Mouse (Mus musculus) ovary, postnatal 36 days (tissue): Measurements from ENCODE around the gene Pi4k2a.
"Not testable (repeated sequence)": the region's sequence is repeated elsewhere in the genome, so short reads cannot be mapped to it uniquely, and the experiment has no call there.

Experiments
- DNase-seq: peaks from one replicate; pipeline ENCODE4 v3.0.0; 2022; ENCODE audit warnings: low spot score, mixed read lengths

The Pi4k2a gene

DNA sequence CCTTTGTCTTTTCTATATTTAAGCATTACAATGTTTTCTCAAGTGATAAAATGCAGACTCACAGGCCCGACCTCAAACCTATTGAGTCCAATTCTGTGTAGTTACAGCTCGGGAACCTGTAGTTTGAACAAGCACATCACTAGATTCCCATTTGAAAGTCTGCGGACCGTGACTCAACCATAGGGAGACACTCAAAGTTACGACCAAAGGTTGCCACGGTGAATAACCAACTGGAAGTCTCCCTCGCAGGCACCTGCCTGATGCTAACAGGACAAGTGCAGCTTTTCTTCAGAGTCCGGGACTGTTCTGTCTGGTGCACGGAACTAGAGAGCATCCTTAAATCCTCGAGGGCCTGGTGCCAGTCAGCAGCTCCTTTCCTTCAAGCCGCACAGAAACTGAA is 9.8 kb upstream of the Pi4k2a start:
- no peak for DNase-seq

DNA sequence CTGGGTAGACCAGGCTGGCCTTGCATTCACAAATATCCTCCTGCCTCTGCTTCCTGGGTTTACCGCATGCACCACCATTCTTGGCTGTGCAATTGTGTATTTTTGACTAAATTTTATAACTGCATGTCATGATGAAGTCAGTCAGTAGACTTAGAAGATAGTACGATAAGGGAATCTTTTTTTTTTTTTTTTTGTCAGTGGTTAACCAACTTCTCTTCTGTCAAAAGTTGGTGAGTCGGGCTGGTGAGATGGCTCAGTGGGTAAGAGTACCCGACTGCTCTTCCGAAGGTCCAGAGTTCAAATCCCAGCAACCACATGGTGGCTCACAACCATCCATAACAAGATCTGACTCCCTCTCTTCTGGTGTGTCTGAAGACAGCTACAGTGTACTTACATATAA is 8.7 kb upstream of the Pi4k2a start:
- not testable (repeated sequence) for DNase-seq

DNA sequence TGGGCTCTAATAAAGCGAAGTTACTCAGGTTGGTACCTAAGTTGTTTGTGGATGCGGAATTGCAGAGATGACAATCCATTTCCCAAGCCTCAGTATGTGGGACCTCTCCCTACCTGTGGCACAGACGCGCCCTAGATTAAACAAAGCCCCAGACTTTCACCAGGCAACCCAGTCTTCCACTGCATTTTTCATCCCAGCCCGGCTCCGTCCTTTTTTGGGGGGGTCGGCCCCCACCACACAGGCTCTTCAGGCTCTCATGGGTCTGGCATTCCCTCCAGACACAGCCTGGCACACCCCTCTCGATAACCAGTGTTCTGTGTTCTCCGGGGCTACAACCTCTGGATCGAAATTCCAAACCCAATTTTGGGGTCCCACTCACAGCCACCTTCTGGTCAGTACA is 4.6 kb upstream of the Pi4k2a start:
- no peak for DNase-seq

DNA sequence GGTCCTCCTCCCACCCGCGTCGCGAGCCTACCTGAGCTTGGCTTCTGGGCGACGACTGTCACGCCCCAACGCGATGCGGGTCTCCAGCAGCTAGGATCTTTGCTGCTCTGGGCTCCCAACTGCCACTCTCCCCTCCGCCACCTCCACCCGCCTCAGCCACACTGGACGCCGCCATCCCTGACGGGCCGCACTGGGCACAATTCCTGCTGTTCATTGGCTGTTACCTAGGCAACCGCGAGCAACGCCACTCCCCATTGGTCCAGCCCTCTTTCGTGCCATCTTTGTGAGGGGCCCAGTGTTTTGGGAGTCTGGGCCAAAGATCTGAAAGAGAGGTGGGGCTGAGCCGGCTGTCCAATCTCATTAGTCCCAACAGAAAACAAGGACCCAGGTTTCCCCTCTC is 4.1 kb upstream of the Pi4k2a start, which contains the start of gene Morn4:
Gene Morn4, minus strand, starts transcription at position 192 of the 400 bp plus-strand sequence.
- DNase-seq, result peak; percentile 86

DNA sequence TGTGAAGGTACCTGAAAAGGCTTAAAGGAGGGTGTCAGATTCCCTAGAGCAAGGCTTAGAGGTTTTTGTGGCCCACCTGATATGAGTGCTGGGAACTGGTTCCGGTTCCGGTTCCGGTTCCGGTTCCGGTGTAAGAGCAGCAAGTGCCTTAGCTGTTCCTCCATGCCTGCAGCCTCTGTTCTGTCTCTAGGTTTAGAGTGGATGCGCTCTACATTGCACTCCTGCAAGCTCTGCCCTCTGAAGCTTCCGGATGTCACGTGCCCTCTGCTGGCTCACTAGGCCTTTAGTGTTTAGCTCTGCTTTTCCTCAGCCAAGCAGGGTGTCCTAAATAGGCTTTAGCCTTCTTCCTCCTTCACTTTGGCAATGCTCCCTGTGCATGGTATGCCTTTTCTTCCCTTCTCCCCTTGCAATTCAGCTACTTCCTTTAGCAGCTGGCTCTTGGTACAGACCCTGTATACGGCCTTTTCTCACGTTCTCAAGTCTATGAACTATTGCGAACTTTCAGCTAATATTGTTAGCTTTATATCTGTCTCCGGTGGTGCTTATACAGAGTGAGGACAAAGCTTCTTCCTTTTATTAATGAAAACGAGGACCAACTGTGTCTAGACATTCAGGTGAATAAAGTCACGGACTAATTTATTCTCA is 1.0 kb upstream of the Pi4k2a start:
- DNase-seq, result peak; percentile 50

DNA sequence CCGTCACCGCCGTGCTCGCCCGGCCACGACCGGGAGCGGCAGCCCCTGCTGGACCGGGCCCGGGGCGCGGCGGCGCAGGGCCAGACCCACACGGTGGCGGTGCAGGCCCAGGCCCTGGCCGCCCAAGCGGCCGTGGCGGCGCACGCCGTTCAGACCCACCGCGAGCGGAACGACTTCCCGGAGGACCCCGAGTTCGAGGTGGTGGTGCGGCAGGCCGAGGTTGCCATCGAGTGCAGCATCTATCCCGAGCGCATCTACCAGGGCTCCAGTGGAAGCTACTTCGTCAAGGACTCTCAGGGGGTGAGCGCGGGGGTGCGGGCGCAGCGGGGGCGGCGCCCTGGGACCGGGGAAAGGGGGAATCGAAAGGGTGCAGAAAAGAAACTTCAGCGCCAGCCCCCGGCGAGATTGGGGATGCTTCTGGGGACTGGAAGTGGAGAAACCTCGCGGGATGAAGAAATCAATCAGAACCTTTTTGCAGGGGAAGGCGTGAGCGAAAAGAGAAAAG is 419 bp downstream of the Pi4k2a start:
- DNase-seq, result no peak

DNA sequence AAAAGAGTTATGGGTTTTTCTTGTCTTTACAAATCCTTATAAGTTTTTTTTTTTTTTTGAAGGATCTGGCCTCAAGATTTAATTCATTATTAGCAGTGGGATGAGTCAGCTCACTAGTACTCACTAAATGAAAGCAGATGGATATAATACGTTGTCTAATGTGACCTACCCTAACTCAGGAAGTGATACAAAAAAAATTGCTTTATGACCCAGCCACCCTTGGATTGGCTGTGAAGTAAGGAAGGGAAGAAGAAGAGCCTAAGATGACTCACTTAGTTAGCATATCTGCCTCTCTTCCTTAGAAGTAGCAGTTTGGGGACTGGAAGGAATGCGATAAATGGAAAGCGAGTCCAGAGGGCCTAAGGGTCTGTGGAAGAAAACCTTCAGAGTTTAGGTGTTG is 9.1 kb downstream of the Pi4k2a start:
- no peak for DNase-seq

DNA sequence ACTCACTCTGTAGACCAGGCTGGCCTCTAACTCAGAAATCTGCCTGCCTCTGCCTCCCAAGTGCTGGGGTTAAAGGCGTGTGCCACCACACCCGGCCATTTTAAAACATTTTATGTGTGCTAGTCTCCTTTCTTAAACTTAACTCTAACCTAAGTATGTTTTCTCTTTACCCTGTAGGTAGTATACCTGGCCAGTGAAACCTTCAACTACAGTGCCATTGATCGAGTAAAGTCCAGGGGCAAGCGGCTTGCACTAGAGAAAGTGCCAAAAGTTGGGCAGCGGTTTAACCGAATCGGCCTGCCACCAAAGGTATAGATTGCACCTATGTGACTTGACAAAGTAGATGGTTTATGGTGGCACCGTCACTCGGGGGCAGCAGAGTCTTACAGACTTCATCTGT is 14.4 kb downstream of the Pi4k2a start:
- DNase-seq, result no peak

DNA sequence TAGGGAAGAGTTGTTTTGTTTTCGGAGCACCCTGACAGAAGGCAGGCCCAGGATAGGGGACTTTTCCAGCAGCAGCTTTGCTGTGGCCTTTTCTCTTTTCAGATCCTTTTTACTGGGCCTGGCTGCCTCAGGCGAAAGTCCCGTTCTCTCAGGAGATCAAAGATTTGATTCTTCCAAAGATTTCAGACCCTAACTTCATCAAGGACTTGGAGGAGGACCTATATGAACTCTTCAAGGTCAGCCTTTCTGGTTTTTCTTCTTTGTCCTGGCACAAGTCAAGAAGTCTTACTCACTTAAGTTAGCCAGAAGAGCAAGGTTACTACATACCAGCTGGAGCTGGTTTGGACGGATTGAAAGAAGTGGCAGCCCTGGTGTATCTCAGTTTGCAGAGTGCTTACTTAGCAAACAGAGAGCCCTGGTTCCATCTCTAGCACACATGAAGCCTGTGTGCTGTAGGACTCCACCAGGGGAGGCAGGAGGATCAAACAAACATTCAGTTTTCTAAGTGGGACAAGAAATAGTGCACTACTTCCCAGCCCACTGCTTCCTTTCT is 25.6 kb downstream of the Pi4k2a start:
- no peak for DNase-seq

DNA sequence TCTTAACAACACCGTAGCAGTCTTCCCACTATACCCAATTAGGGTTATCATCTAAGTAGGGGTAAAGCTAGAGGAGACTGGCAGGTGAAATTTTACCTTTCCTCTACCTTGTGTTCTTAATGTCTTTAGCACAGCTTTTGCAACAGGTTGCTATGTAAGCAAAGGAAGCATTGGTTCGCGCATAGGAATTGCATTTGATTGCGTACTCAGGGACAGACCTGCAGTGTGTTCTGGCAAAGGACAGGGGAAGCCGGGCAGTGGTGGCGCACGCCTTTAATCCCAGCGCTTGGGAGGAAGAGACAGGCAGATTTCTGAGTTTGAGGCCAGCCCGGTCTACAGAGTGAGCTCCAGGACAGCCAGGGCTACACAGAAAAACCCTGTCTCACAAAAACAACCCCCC is 27.9 kb downstream of the Pi4k2a start:
- no peak for DNase-seq

DNA sequence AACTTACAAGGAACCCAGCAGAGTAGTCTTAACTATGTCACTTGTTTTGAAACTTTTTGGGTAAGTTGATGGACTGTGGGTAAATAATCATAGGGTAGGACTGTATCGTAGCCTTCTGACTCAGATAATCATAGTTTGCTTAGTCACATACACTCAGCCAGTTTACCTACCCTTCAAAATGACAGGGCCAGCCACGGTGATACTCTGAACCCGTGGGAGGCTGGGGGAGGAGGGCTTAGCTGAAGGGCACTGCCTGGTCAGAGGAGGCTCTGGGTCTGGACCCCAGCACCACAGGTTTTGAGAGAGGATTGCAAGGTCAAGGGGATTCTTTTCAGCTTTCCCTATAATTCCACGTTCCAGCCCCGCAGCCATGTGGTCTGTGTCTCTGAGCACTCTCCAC is 28.3 kb downstream of the Pi4k2a start:
- no peak for DNase-seq

DNA sequence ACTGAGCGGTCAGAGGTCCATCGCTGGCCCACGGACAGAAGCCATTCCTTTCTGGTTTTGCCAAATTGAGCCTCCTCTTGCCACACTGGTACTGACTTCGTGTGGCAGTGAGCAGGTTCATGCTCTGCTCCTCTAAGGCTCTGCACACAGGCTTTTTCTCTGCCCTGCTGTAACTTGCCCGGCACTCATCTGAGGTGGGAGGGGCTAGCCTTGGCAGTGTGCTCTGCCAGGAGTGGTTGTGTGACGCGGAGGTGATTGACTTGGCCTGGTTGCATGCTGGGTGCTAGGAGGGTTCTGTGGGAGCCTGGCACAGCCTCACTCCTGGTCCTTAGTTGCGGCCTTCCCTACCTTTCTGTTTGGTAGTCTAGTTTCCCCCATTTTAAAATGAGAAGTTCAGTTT is 30.2 kb downstream of the Pi4k2a start:
- no peak for DNase-seq

DNA sequence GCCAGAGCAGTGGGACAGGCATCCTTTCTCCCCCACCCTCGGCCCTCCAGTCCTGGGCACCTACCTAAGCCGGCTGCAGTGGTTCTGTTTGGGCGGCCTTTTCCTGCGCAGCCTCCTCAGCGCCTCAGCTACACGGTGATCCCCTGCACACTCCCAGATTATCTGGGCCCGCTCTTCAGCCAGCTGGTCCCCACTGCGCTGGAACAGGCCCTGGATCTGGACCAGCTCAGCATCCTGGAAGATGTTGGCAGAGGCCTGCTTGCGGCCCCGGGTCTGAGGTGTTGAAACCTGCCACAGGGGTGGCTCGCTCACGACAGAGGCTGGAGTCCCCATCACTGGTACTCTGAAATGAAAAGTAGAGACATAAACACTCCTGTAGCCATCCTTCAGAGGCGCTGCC is 34.4 kb downstream of the Pi4k2a start:
- DNase-seq, result no peak

DNA sequence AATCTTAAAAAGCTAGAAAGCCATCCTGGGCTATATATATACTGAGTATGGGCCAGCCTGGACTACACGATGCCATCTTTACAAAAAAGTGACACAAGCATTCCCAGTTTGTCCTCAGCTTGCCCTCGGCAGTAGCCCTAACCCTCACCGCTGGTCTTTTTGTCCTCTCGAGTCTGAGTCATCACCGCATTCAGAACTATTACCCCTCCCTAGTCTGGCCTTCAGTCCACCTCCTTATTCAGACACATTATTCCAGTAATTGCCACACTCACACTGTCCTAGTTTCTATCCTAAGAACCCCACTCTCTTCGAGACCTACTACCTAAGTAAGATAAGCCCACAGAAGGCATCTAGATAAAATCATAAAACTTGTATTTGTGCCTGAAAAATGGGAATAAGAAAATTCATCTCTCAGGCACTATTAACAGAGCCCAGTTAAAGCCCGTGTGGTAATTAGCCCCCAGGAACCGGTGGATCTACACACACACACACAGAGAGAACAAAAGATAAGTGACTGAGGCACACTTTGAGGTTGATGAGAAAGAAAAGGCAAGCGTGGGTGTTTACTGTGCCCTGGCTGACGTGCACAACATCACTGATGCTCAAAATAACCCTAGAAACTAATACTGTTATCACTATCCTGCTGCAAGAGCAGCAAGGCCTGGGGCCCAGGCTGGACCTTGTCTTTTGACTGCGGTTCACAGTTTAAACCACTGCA is 35.4 kb downstream of the Pi4k2a start:
- DNase-seq, result no peak

DNA sequence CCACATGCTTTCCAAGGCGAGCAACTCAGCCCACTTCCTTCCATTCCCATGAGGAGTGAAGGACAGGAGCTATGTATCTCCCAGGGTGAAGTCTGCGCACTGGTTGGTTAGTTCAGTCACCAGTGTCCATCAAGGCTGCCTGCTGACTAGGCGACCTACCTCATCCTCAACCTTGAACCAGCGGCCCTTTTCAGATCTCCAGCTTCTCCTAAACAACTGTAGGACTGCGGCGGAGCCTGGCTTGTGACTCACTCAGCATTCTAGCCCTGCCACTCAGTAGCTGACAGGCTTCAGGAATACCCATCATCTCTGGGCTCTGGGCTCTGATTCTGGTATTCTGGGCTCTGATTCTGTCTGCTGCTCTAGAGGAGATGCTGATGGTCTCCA is 35.9 kb downstream of the Pi4k2a start:
- no peak for DNase-seq

DNA sequence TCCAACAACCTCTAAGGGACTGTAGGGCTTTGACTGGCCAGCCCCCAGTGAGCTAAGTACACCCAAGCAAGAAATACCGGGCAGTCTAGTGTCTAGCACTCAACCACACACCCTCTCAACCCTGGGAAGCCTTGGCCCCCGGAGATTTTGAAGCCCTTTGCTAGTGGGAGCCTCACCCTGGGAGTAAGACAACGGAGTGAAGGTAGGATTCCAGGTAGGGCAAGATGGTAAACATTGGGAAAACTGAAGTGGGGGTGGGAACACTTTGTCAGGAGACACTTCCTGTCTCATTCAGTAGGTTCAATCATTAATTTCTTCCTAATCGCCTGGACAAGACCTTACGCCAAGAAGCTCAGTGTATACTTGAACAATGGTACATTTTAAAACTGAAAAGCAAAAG is 36.8 kb downstream of the Pi4k2a start:
- DNase-seq, result no peak

DNA sequence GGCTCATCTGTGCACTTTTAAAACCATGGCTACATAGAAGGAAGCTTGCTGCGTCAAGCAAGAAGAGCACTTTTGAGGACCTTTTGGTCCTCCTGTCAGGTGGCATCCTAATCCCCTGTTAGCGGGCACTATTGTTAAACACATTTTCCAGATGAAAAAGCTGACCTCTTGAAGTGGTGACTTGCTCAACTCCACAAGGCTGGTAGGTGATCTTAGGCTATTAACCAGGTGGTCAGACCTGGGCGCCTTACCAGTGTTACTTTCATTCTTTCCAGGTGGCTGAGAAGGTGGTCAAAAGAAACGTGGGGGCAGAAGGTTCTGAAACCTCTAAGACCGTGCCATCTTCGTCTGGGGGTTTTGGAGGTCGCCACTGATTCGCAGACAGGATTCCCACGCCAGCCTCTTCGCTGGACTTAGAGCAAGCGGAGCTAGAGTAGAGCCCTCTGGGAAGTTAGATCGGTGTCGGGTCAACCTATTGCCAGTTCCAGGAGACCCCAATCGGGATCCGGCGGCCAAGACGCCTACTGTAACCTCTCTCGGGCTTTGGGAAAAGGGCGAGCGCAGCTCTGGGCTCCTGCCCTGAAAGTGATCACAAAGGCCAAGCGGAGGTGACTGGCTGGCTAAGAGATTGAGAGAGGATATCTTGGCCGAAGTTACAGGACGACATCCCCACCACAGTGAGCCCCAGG is 37.9 kb downstream of the Pi4k2a start:
- DNase-seq, result peak; percentile 31

DNA sequence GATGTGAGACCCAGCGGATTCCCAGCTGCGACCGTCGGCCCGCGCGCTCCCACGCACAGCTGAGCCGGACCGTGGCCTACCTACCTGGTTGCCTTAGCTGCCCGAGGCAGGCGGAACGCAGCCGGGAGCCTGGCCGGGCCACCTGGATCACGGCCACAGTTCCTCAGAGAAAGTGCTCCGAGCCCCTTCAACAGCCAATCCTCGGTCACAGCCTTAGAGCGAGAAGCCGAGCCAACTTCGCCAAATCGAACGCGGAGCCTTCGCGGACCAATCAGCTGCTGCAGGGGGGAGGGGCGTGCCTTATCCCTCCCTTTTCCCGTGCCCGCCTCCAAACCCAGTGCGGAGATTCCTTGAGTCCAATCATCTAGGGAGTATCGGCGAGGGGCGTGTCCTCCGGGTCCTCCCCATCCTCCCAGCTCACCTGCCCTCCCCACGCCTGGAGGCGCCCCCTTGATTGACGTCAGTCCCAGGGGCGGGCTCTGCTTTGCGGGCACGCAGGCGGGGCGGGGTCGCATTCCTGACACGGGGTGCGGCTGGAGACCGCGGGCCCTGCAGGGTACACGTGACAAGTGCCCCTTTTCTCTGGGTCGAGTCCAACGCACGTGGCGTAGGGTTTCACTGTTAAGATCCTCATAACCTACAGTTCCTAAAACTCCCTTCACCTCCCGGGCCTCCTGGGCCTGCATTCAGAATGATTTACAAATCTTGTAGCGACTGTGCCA is 38.7 kb downstream of the Pi4k2a start, which contains the start of gene Avpi1:
Gene Avpi1, minus strand, starts transcription at position 273 of the 722 bp plus-strand sequence.
- peak; percentile 97 for DNase-seq

DNA sequence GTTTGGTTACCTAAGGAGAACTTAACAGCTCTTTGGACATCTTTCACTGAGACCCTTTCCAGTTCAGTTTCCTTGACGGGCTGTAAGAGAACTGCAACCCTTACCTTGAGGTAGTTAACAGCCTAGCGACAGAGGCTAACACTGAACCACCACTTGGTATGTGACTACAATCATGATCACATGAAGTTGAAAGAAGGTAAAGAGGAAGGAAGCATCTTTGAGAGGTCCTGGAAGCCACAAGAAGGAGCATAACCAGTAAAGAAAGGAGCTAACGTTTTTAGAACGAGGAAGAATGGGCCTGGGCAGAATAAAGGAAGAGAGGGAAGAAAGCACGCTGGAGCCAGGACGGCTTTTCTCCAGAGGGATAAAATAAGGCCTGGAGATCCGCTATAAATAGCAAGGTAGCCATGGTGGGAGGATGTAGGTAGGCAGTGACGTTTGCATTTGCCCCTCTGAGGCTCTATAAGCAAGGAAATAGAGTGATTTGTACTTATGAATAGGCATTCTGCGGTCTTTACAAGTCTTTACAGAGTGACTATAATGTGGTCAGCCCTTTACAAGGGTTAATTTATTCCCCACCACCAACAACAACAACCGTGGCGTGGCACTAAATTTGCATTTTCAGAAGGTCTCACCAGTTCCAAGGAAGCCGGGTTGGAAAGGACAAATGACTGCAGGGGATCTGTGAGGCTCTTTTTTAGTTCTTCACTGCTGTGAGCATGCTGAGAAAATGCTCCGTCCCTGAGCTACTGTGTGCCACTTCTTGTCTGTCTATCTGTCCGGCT is 39.4 kb downstream of the Pi4k2a start:
- no peak for DNase-seq

DNA sequence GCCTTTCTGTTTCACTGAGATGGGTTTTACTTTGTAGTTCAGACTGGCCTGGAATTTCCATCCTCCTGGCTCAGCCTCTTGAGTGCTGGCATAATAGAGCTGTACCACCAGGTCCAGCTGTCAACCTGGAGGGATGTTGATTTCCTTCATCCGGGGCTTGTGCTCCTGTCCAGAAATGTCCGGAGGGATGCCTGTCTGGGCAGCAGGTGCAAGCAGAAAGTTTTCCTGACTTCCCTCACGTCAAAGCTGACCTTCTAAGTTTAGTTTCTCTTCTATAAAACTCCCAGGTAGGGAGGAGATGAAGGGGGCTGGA is 40.0 kb downstream of the Pi4k2a start:
- no peak for DNase-seq

DNA sequence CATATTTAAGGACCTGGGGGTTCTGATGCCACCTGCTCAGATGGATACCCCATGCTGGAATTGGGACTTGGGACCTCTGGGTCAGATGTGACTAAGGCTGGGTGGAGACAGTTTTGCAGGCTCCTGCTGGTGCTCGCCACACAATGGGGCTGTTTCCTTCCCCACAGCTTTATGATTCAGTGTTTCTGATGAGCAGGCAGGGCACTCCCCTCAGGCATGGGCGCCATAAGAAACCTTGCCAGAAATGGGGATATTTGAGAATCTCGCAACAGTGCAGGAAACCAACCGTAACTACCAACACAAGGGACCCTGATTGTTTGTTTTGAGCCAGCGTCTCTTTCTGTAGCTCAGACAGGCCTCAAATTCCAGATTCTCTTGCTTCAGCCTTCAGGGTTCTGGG is 40.8 kb downstream of the Pi4k2a start:
- DNase-seq, result no peak
